Mouse (Mus musculus) intestine, embryonic 14.5 days (tissue): ENCODE measurements around the gene Slc43a3. TPM values are rescaled to one million over a fixed set of nuclear protein-coding genes. Genes with fewer than 3 reads are reported as not detected.

Source experiments
- ATAC-seq: fragments of 200-750 bp; cut with Nextera tagmentation; replicated peaks from 2 replicates; pipeline ENCODE4 v1.8.0; 2017; ENCODE audit warnings: low read depth, moderate number of reproducible peaks, moderate TSS enrichment, moderate library complexity; ENCODE audit not compliant: low FRiP score, low TSS enrichment
- DNase-seq: peaks from one replicate; pipeline ENCODE4 v3.0.0-alpha.2; 2018; ENCODE audit warnings: low spot score
- H3K27ac ChIP-seq: fragments of 300-500 bp; sonication (generic); 2 replicates; pipeline ENCODE4 v1.5.1; 2014; ENCODE audit warnings: low read depth, mild to moderate bottlenecking, control low read depth
- H3K27me3 ChIP-seq: fragments of 300-500 bp; sonication (generic); replicated peaks from 2 replicates; pipeline ENCODE4 v1.6.1; 2014; ENCODE audit warnings: low read length, control low read depth; ENCODE audit not compliant: control insufficient read depth, insufficient read depth
- H3K36me3 ChIP-seq: fragments of 300-500 bp; sonication (generic); 2 replicates; pipeline ENCODE4 v1.6.1; 2014; ENCODE audit warnings: low read length, control low read depth; ENCODE audit not compliant: control insufficient read depth, insufficient read depth
- H3K4me1 ChIP-seq: fragments of 300-500 bp; sonication (generic); replicated peaks from 2 replicates; pipeline ENCODE4 v1.6.1; 2014; ENCODE audit warnings: low read length, control low read depth, mixed read lengths; ENCODE audit not compliant: control insufficient read depth, insufficient read depth
- H3K4me2 ChIP-seq: fragments of 300-500 bp; sonication (generic); 2 replicates; pipeline ENCODE4 v1.6.1; 2014; ENCODE audit warnings: low read length
- H3K4me3 ChIP-seq: fragments of 300-500 bp; sonication (generic); 2 replicates; pipeline ENCODE4 v1.5.1; 2014; ENCODE audit warnings: low read depth, low read length, control low read depth, mixed read lengths
- H3K9ac ChIP-seq: fragments of 300-500 bp; sonication (generic); 2 replicates; pipeline ENCODE4 v1.6.1; 2014; ENCODE audit warnings: mild to moderate bottlenecking, low read length
- H3K9me3 ChIP-seq: fragments of 300-500 bp; sonication (generic); 2 replicates; pipeline ENCODE4 v1.6.1; 2016; ENCODE audit warnings: low read length, control low read depth; ENCODE audit not compliant: control insufficient read depth
- whole genome bisulfite sequencing: fragments of 180-500 bp; shearing (Covaris S2); extraction: QIAGEN DNeasy Blood & Tissue Kit; methylation state at CpG from one replicate; pipeline ENCODE4 v1.1.7; 2014; 5-methylcytosine and 5-hydroxymethylcytosine counted together
- polyA plus RNA-seq: library from polyadenylated mRNA; unstranded; fragments of >200 nt; fragmentation: Nextera tagmentation; extraction: Ambion mirVana; gene quantifications from 2 replicates; pipeline ENCODE4 v1.2.1, GENCODE M21; 2014

Slc43a3 gene
- polyA plus RNA-seq, 1 experiment from 2014 or later = 46.7 TPM

DNA sequence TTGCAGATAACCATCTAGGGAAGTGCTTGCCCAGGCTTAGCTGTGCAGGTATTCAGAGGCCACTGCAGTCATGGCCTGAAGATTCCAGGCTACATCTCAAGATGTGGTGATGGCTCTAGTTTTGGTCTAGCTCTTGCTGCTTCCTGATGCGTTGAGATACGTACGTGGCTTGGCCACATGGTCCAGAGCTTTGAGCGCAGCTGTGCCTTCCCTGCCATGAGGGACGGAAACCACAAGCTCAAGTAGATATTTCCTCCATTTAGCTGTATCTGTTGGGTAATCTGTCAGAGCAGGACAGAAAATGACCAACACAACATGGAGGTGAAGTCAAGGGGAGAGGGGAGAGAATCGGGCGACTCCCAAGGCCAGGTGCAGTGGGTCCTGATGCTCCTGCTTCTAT, 6.2 kb upstream of the Slc43a3 start:
- no peaks in the 10 kb centered on the region for H3K36me3 ChIP-seq
- 93% methylated on average over 7 of the region's 7 CpGs for WGBS
- H3K27me3 ChIP-seq = no peaks in the 10 kb centered on the region
- H3K4me3 ChIP-seq = no peak overlapping the region
- H3K9ac ChIP-seq = no peak overlapping the region
- H3K4me2 ChIP-seq = no peak overlapping the region
- no peaks in the 10 kb centered on the region for H3K4me1 ChIP-seq
- ATAC-seq = no peak
- no peak overlapping the region for H3K27ac ChIP-seq
- no peaks in the 10 kb centered on the region for H3K9me3 ChIP-seq
- DNase-seq = no peak

- H3K4me3 ChIP-seq = no peak overlapping the region
- H3K9me3 ChIP-seq = no peaks in the 10 kb centered on the region
- H3K27me3 ChIP-seq = no peaks in the 10 kb centered on the region
- H3K4me2 ChIP-seq = no peak overlapping the region
- ATAC-seq = no peak
- DNase-seq = no peak
- WGBS = 68% methylated on average over 8 of the region's 8 CpGs
- no peak overlapping the region for H3K9ac ChIP-seq
- no peak overlapping the region for H3K27ac ChIP-seq
- no peaks in the 10 kb centered on the region for H3K36me3 ChIP-seq
- H3K4me1 ChIP-seq = peaks cover 12% of the 10 kb centered on the region; the same call in 1 of the 2 replicates
Measured at GRCm38 (mm10) chr2:84933992-84934648, 2.3 kb upstream of the Slc43a3 start.

DNA sequence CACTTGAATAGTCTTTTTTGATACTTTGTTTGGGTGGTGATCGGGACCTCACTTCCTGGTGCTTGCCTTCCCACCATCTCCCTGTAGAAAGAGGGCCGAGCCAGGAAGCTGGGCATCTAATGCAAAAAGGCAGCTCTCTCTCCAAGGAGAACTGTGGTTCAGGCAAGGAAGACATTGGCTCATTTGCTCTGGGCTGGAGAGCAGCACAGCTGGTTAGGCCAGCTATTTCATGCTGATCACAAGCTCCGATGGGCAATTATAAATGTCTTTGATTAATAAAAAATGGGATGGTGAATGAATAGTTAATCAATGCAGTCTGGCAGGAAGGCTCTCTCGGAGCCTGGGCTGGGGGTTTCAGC, 1.8 kb upstream of the Slc43a3 start:
- H3K27ac ChIP-seq = no peak overlapping the region
- peaks cover 12% of the 10 kb centered on the region; the same call in 1 of the 2 replicates for H3K4me1 ChIP-seq
- no peak overlapping the region for H3K4me2 ChIP-seq
- no peak for ATAC-seq
- no peak for DNase-seq
- no peaks in the 10 kb centered on the region for H3K9me3 ChIP-seq
- H3K9ac ChIP-seq = no peak overlapping the region
- peaks cover 2% of the 10 kb centered on the region; the same call in 1 of the 2 replicates for H3K36me3 ChIP-seq
- H3K27me3 ChIP-seq = no peaks in the 10 kb centered on the region
- WGBS = 72% methylated on average over 4 of the region's 4 CpGs
- H3K4me3 ChIP-seq = no peak overlapping the region

- no peak for ATAC-seq
- Histone ChIP-seq H3K27ac (no peak overlapping the region), H3K4me3 (no peak overlapping the region), H3K4me1 (peaks cover 12% of the 10 kb centered on the region; the same call in 1 of the 2 replicates), H3K36me3 (peaks cover 5% of the 10 kb centered on the region; the same call in 1 of the 2 replicates), H3K9ac (no peak overlapping the region), H3K9me3 (no peaks in the 10 kb centered on the region), H3K4me2 (no peak overlapping the region), H3K27me3 (no peaks in the 10 kb centered on the region)
- WGBS = 89% methylated on average over 5 of the region's 5 CpGs
- DNase-seq = no peak
Measured at GRCm38 (mm10) chr2:84935065-84935464, 1.3 kb upstream of the Slc43a3 start.

- WGBS = 40% methylated on average over 3 of the region's 3 CpGs
- peaks cover 12% of the 10 kb centered on the region; the same call in 1 of the 2 replicates for H3K4me1 ChIP-seq
- no peaks in the 10 kb centered on the region for H3K27me3 ChIP-seq
- H3K9ac ChIP-seq = peak overlapping the region; percentile 66
- H3K27ac ChIP-seq = no peak overlapping the region
- H3K9me3 ChIP-seq = no peaks in the 10 kb centered on the region
- no peak for DNase-seq
- H3K4me3 ChIP-seq = peak overlapping the region; percentile 52
- peak overlapping the region; percentile 70 for H3K4me2 ChIP-seq
- peaks cover 16% of the 10 kb centered on the region for H3K36me3 ChIP-seq
- no peak for ATAC-seq
Measured at GRCm38 (mm10) chr2:84937491-84938150, 1.2 kb downstream of the Slc43a3 start.

DNA sequence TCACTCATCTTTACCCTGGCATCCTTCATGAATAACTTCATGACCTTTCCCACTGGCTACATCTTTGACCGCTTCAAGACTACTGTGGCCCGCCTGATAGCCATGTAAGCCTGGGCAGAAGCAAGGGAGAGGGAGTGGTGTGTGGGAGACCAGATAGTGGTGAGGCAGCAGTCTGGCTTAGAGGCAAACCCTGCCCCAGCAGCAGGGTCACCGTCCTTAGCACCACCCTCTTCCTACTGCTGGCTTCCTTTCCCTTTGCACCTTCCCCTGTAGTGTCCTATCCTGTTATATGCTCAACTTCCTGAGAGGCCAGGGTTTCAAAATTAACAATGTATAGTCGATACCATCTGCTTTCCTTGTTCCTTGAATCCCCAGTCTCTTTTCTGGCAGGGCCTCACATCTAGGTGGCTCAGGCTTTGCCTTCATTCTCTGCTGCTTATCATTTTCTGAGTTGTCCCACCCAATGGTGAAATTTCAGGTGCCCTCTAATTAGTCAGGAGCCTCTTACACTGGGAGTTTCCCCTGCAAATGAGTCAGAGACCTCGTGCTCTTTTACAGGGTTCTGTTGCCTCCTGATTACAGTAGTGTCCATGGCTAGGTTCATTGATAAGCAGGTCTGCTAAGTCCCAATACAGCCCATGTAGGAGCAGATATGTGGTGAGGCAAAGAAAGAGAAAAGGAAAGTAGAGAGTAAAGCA, 2.0 kb downstream of the Slc43a3 start:
- 66% methylated on average over 5 of the region's 5 CpGs for WGBS
- H3K27me3 ChIP-seq = no peaks in the 10 kb centered on the region
- H3K36me3 ChIP-seq = peaks cover 16% of the 10 kb centered on the region
- H3K4me2 ChIP-seq = peak overlapping the region; percentile 70
- H3K9me3 ChIP-seq = no peaks in the 10 kb centered on the region
- peak overlapping the region; percentile 66 for H3K9ac ChIP-seq
- H3K4me3 ChIP-seq = peak overlapping the region; percentile 52
- ATAC-seq = 0 out of 2 replicates have a peak, but pooled peaks have one; percentile 9
- DNase-seq = no peak
- H3K4me1 ChIP-seq = peaks cover 12% of the 10 kb centered on the region; the same call in 1 of the 2 replicates
- no peak overlapping the region; the same call in 1 of the 2 replicates for H3K27ac ChIP-seq

- WGBS = 92% methylated on average over 3 of the region's 3 CpGs
- DNase-seq = no peak
- H3K4me3 ChIP-seq = no peak overlapping the region
- no peaks in the 10 kb centered on the region for H3K27me3 ChIP-seq
- no peak for ATAC-seq
- H3K9me3 ChIP-seq = no peaks in the 10 kb centered on the region
- no peak overlapping the region for H3K27ac ChIP-seq
- peaks cover 12% of the 10 kb centered on the region; the same call in 1 of the 2 replicates for H3K4me1 ChIP-seq
- H3K4me2 ChIP-seq = no peak overlapping the region
- no peak overlapping the region for H3K9ac ChIP-seq
- H3K36me3 ChIP-seq = peaks cover 19% of the 10 kb centered on the region
Measured at GRCm38 (mm10) chr2:84939306-84939705, 2.9 kb downstream of the Slc43a3 start.

- Histone ChIP-seq H3K9me3 (no peaks in the 10 kb centered on the region), H3K27ac (no peak overlapping the region), H3K36me3 (peaks cover 23% of the 10 kb centered on the region), H3K4me2 (no peak overlapping the region), H3K9ac (no peak overlapping the region), H3K4me3 (no peak overlapping the region), H3K4me1 (peaks cover 12% of the 10 kb centered on the region; the same call in 1 of the 2 replicates), H3K27me3 (no peaks in the 10 kb centered on the region)
- 97% methylated on average over 6 of the region's 6 CpGs for WGBS
- DNase-seq (no peak), ATAC-seq (no peak)
Measured at GRCm38 (mm10) chr2:84939711-84940110, 3.3 kb downstream of the Slc43a3 start.
